Mouse (Mus musculus): ENCODE data around the gene Ccdc57. TPM values are rescaled to one million over a fixed set of nuclear protein-coding genes. Genes with fewer than 3 reads are reported as not detected.

Gene Ccdc57
- polyA plus RNA-seq, 1 experiment from 2014 or later = 9.2 TPM

- Histone ChIP-seq H3K4me2 (replicated peaks; ENCODE audit: low read depth, low read length) (peak within 1 kb of the TSS; percentile 73), H3K4me1 (ENCODE audit: control insufficient read depth, insufficient read depth, low read length) (peaks cover 28% of the 10 kb centered on the region), H3K36me3 (ENCODE audit: control insufficient read depth, insufficient read depth, low read length) (no peaks in the 10 kb centered on the region), H3K27me3 (ENCODE audit: control insufficient read depth, insufficient read depth, low read length) (no peaks in the 10 kb centered on the region), H3K4me3 (ENCODE audit: low read length) (peak within 1 kb of the TSS; percentile 57), H3K9me3 (ENCODE audit: control insufficient read depth, low read length) (no peaks in the 10 kb centered on the region), H3K9ac (ENCODE audit: low read depth, low read length) (peak within 1 kb of the TSS; percentile 66), H3K27ac (ENCODE audit: low read depth, low read length) (peak within 1 kb of the TSS; percentile 47; the same call in 1 of the 2 replicates)
- ATAC-seq (ENCODE audit: low FRiP score, low TSS enrichment) = no peak
- WGBS = 23% methylated on average over 12 of the region's 12 CpGs
These were observed 15.7 kb upstream of the Ccdc57 start, which contains the start of gene Slc16a3 for GRCm38 (mm10) chr11:120948328-120948727. TSS of gene Slc16a3 (plus strand) at chr11:120948480.

- no peak overlapping the region for H3K9ac ChIP-seq (ENCODE audit: low read depth, low read length)
- no peak overlapping the region for H3K27ac ChIP-seq (ENCODE audit: low read depth, low read length)
- no peaks in the 10 kb centered on the region for H3K9me3 ChIP-seq (ENCODE audit: control insufficient read depth, low read length)
- H3K4me1 ChIP-seq (ENCODE audit: control insufficient read depth, insufficient read depth, low read length) = peaks cover 24% of the 10 kb centered on the region
- no peak overlapping the region for H3K4me3 ChIP-seq (ENCODE audit: low read length)
- no peaks in the 10 kb centered on the region for H3K27me3 ChIP-seq (ENCODE audit: control insufficient read depth, insufficient read depth, low read length)
- no peaks in the 10 kb centered on the region for H3K36me3 ChIP-seq (ENCODE audit: control insufficient read depth, insufficient read depth, low read length)
- 91% methylated on average over 5 of the region's 5 CpGs for WGBS
- no peak overlapping the region for H3K4me2 ChIP-seq (replicated peaks; ENCODE audit: low read depth, low read length)
- ATAC-seq (ENCODE audit: low FRiP score, low TSS enrichment) = no peak
These were observed 13.3 kb upstream of the Ccdc57 start for GRCm38 (mm10) chr11:120945926-120946325.

DNA sequence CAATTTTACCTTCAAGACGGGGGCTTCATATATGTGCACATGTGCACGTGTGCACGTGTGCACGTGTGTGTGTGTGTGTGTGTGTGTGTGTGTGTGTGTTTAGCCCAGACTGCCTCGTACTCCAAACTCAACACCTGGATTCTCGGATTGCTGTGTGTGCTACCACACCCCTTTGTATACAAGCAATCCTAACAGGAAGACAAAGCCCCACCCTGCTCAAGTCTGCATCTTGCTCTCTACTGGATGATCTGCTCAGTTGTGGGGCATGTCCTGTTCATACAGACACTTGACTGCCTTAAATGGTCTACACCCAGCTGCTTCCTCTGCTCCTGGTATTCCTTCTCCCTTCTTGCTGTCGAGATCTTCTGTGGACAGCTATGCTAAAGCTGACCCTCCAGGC, 12.6 kb upstream of the Ccdc57 start:
- no peaks in the 10 kb centered on the region for H3K27me3 ChIP-seq (ENCODE audit: control insufficient read depth, insufficient read depth, low read length)
- H3K4me1 ChIP-seq (ENCODE audit: control insufficient read depth, insufficient read depth, low read length) = peaks cover 20% of the 10 kb centered on the region
- no peak overlapping the region for H3K4me3 ChIP-seq (ENCODE audit: low read length)
- H3K9me3 ChIP-seq (ENCODE audit: control insufficient read depth, low read length) = no peaks in the 10 kb centered on the region
- no peak overlapping the region for H3K4me2 ChIP-seq (replicated peaks; ENCODE audit: low read depth, low read length)
- H3K9ac ChIP-seq (ENCODE audit: low read depth, low read length) = no peak overlapping the region
- 84% methylated on average over 7 of the region's 7 CpGs for WGBS
- H3K27ac ChIP-seq (ENCODE audit: low read depth, low read length) = no peak overlapping the region
- H3K36me3 ChIP-seq (ENCODE audit: control insufficient read depth, insufficient read depth, low read length) = no peaks in the 10 kb centered on the region
- ATAC-seq (ENCODE audit: low FRiP score, low TSS enrichment) = no peak

GRCm38 (mm10) chr11:120940959-120941358, 8.3 kb upstream of the Ccdc57 start:
- WGBS = 86% methylated on average over 6 of the region's 6 CpGs
- no peak for ATAC-seq (ENCODE audit: low FRiP score, low TSS enrichment)
- H3K4me2 ChIP-seq (replicated peaks; ENCODE audit: low read depth, low read length) = no peak overlapping the region
- H3K9ac ChIP-seq (ENCODE audit: low read depth, low read length) = no peak overlapping the region
- H3K27ac ChIP-seq (ENCODE audit: low read depth, low read length) = no peak overlapping the region
- no peaks in the 10 kb centered on the region for H3K4me1 ChIP-seq (ENCODE audit: control insufficient read depth, insufficient read depth, low read length)
- no peak overlapping the region for H3K4me3 ChIP-seq (ENCODE audit: low read length)
- H3K36me3 ChIP-seq (ENCODE audit: control insufficient read depth, insufficient read depth, low read length) = no peaks in the 10 kb centered on the region
- H3K9me3 ChIP-seq (ENCODE audit: control insufficient read depth, low read length) = no peaks in the 10 kb centered on the region
- no peaks in the 10 kb centered on the region for H3K27me3 ChIP-seq (ENCODE audit: control insufficient read depth, insufficient read depth, low read length)

DNA sequence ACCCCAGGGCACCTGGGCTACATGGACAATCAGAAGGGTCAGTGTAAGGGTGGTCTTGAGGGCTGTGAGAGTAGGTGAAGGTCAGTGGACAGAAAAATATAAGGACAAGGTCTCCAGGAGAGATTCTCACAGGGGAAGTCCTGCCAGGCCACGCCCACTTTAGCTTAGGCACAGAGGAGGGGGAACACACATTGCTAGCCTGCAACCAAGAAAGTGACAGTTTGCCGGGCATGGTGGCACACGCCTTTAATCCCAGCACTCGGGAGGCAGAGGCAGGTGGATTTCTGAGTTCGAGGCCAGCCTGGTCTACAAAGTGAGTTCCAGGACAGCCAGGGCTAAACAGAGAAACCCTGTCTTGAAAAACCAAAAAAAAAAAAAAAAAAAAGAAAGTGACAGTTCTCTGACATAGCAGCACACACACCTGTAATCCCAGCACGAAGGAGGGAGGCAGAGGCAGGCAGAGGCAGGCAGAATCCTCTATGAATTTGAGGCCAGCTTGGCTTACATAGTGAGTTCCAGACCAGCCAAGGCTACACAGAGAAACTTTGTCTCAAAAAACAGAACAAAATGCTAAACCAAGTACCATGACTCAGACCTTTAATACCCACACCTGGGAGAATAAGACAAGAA, 7.2 kb upstream of the Ccdc57 start:
- Histone ChIP-seq H3K27ac (ENCODE audit: low read depth, low read length) (no peak overlapping the region), H3K4me3 (ENCODE audit: low read length) (no peak overlapping the region), H3K4me1 (ENCODE audit: control insufficient read depth, insufficient read depth, low read length) (no peaks in the 10 kb centered on the region), H3K36me3 (ENCODE audit: control insufficient read depth, insufficient read depth, low read length) (no peaks in the 10 kb centered on the region), H3K9me3 (ENCODE audit: control insufficient read depth, low read length) (no peaks in the 10 kb centered on the region), H3K4me2 (replicated peaks; ENCODE audit: low read depth, low read length) (no peak overlapping the region), H3K27me3 (ENCODE audit: control insufficient read depth, insufficient read depth, low read length) (no peaks in the 10 kb centered on the region), H3K9ac (ENCODE audit: low read depth, low read length) (no peak overlapping the region)
- WGBS = 58% methylated on average over 6 of the region's 6 CpGs
- ATAC-seq (ENCODE audit: low FRiP score, low TSS enrichment) = no peak

- ATAC-seq (ENCODE audit: low FRiP score, low TSS enrichment) = no peak
- no peak overlapping the region for H3K4me3 ChIP-seq (ENCODE audit: low read length)
- no peak overlapping the region for H3K27ac ChIP-seq (ENCODE audit: low read depth, low read length)
- no peak overlapping the region for H3K9ac ChIP-seq (ENCODE audit: low read depth, low read length)
- no peaks in the 10 kb centered on the region for H3K27me3 ChIP-seq (ENCODE audit: control insufficient read depth, insufficient read depth, low read length)
- H3K4me1 ChIP-seq (ENCODE audit: control insufficient read depth, insufficient read depth, low read length) = no peaks in the 10 kb centered on the region
- H3K4me2 ChIP-seq (replicated peaks; ENCODE audit: low read depth, low read length) = no peak overlapping the region
- H3K36me3 ChIP-seq (ENCODE audit: control insufficient read depth, insufficient read depth, low read length) = no peaks in the 10 kb centered on the region
- H3K9me3 ChIP-seq (ENCODE audit: control insufficient read depth, low read length) = no peaks in the 10 kb centered on the region
- 41% methylated on average over 4 of the region's 4 CpGs for WGBS
These were observed 6.1 kb upstream of the Ccdc57 start for GRCm38 (mm10) chr11:120938795-120939194.

DNA sequence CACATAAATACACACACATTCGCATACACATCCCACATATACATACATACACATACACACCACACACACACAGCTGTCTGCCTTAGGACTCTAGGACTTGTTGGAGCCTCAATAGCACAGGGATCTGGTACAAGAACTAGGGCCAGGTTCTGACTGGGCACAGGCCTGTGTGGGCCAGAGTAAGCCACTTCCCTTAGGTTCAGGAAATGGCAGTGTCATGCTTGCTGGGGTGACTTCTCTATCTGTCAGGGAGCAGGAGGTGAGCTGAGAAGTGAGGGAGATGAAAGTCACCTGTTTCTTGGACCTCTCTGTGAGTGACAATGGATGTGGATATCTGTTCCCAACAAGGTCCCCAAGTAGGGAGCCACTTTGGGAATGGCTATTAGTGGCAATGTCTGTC, 5.3 kb upstream of the Ccdc57 start:
- H3K27ac ChIP-seq (ENCODE audit: low read depth, low read length) = no peak overlapping the region
- H3K4me2 ChIP-seq (replicated peaks; ENCODE audit: low read depth, low read length) = no peak overlapping the region
- no peaks in the 10 kb centered on the region for H3K4me1 ChIP-seq (ENCODE audit: control insufficient read depth, insufficient read depth, low read length)
- H3K9ac ChIP-seq (ENCODE audit: low read depth, low read length) = no peak overlapping the region
- no peak for ATAC-seq (ENCODE audit: low FRiP score, low TSS enrichment)
- H3K36me3 ChIP-seq (ENCODE audit: control insufficient read depth, insufficient read depth, low read length) = no peaks in the 10 kb centered on the region
- WGBS = 95% methylated on average over 1 of the region's 1 CpGs
- H3K4me3 ChIP-seq (ENCODE audit: low read length) = no peak overlapping the region
- H3K27me3 ChIP-seq (ENCODE audit: control insufficient read depth, insufficient read depth, low read length) = no peaks in the 10 kb centered on the region
- no peaks in the 10 kb centered on the region for H3K9me3 ChIP-seq (ENCODE audit: control insufficient read depth, low read length)

- Histone ChIP-seq H3K27ac (ENCODE audit: low read depth, low read length) (no peak overlapping the region), H3K4me3 (ENCODE audit: low read length) (no peak overlapping the region), H3K4me1 (ENCODE audit: control insufficient read depth, insufficient read depth, low read length) (0 out of 2 replicates have a peak, but pooled peaks cover 2% of the 10 kb centered on the region), H3K9me3 (ENCODE audit: control insufficient read depth, low read length) (no peaks in the 10 kb centered on the region), H3K36me3 (ENCODE audit: control insufficient read depth, insufficient read depth, low read length) (peaks cover under 1% of the 10 kb centered on the region; the same call in 1 of the 2 replicates), H3K27me3 (ENCODE audit: control insufficient read depth, insufficient read depth, low read length) (no peaks in the 10 kb centered on the region), H3K4me2 (replicated peaks; ENCODE audit: low read depth, low read length) (no peak overlapping the region), H3K9ac (ENCODE audit: low read depth, low read length) (no peak overlapping the region)
- WGBS = 89% methylated on average over 4 of the region's 4 CpGs
- ATAC-seq (ENCODE audit: low FRiP score, low TSS enrichment) = no peak
These were observed 1.2 kb downstream of the Ccdc57 start for GRCm38 (mm10) chr11:120931479-120931878.

GRCm38 (mm10) chr11:120928468-120928867, 4.2 kb downstream of the Ccdc57 start:
- Histone ChIP-seq H3K27ac (ENCODE audit: low read depth, low read length) (no peak overlapping the region), H3K9me3 (ENCODE audit: control insufficient read depth, low read length) (no peaks in the 10 kb centered on the region), H3K9ac (ENCODE audit: low read depth, low read length) (no peak overlapping the region), H3K4me3 (ENCODE audit: low read length) (no peak overlapping the region), H3K4me1 (ENCODE audit: control insufficient read depth, insufficient read depth, low read length) (0 out of 2 replicates have a peak, but pooled peaks cover 2% of the 10 kb centered on the region), H3K4me2 (replicated peaks; ENCODE audit: low read depth, low read length) (no peak overlapping the region), H3K36me3 (ENCODE audit: control insufficient read depth, insufficient read depth, low read length) (peaks cover 7% of the 10 kb centered on the region; the same call in 1 of the 2 replicates), H3K27me3 (ENCODE audit: control insufficient read depth, insufficient read depth, low read length) (no peaks in the 10 kb centered on the region)
- ATAC-seq (ENCODE audit: low FRiP score, low TSS enrichment) = no peak
- WGBS = 85% methylated on average over 4 of the region's 4 CpGs
